Mouse (Mus musculus): ENCODE measurements at regions not wholly inside any gene's neighbourhood (a gene's known extent, or its start where the extent isn't known, plus 50 kb on each side); places are given as distances from the start of the nearest gene placed in this dataset.

DNA sequence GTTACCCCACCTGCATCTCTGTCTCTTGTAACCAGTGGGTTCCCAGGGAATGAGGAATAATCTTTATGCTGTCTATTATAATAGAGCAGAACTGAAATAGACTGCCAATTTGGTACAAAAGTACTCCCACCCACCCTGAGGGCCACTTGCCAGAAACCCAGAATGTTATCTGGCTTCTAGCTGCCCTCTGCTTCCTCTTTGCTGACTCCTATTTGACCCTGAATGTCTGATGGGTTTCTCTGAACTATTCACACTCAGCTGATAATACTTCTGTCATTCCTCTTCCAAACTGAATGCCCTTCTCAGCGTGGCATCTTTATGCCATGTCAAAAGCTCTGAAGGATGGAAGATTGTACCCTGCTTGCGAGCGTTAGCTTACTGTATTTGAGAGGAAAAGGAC is 64.2 kb upstream of the Arsj start:
- no peak for TF ChIP-seq POLR2A (IDR thresholded peaks at IDR 0.05; ENCODE audit: borderline replicate concordance, extremely low read depth, insufficient read depth, insufficient read length, poor library complexity, severe bottlenecking)
- TF ChIP-seq CTCF (IDR thresholded peaks at IDR 0.05; ENCODE audit: borderline replicate concordance, extremely low read depth, insufficient read depth, insufficient read length), result no peak

All from brain, embryonic 14.5 days (tissue).